Mouse (Mus musculus): ENCODE measurements around the gene Bud13.

Gene Bud13

GRCm38 (mm10) chr9:46337852-46338291, 55.1 kb downstream of the Bud13 start:
- no peak for DNase-seq (ENCODE audit: low spot score)

GRCm38 (mm10) chr9:46338384-46338783, 55.6 kb downstream of the Bud13 start:
- no peak for DNase-seq (ENCODE audit: low spot score)

- DNase-seq (ENCODE audit: low spot score): no peak
Observed at GRCm38 (mm10) chr9:46339051-46339652, 56.3 kb downstream of the Bud13 start.

GRCm38 (mm10) chr9:46345887-46346665, 63.3 kb downstream of the Bud13 start:
- no peak for DNase-seq (ENCODE audit: low spot score)
